Mouse (Mus musculus) lung, postnatal 25 days (tissue): ENCODE measurements at regions not wholly inside any gene's neighbourhood (a gene's known extent, or its start where the extent isn't known, plus 50 kb on each side); places are given as distances from the start of the nearest gene placed in this dataset.

Experiments used
- DNase-seq: peaks from one replicate; pipeline ENCODE4 v3.0.0; 2022; ENCODE audit warnings: low spot score

- no peak for DNase-seq
These were observed 205.2 kb upstream of the Rreb1 start for GRCm38 (mm10) chr13:37572983-37573382.

GRCm38 (mm10) chr13:37579231-37579630 is 199.0 kb upstream of the Rreb1 start:
- no peak for DNase-seq

- DNase-seq, result no peak
These were observed 198.4 kb upstream of the Rreb1 start for GRCm38 (mm10) chr13:37579775-37580174.

GRCm38 (mm10) chr13:37580806-37581205 is 197.4 kb upstream of the Rreb1 start:
- DNase-seq, result no peak

GRCm38 (mm10) chr13:37581374-37581773 is 196.8 kb upstream of the Rreb1 start:
- DNase-seq, result no peak

- DNase-seq, result no peak
These were observed 192.7 kb upstream of the Rreb1 start for GRCm38 (mm10) chr13:37585476-37585875.

- no peak for DNase-seq
These were observed 191.7 kb upstream of the Rreb1 start for GRCm38 (mm10) chr13:37586511-37586910.

GRCm38 (mm10) chr13:37587911-37588310 is 190.3 kb upstream of the Rreb1 start:
- DNase-seq, result no peak

GRCm38 (mm10) chr13:37588528-37589176 is 189.5 kb upstream of the Rreb1 start:
- DNase-seq, result no peak

- no peak for DNase-seq
These were observed 186.1 kb upstream of the Rreb1 start for GRCm38 (mm10) chr13:37592149-37592548.

GRCm38 (mm10) chr13:37595196-37595595 is 183.0 kb upstream of the Rreb1 start:
- no peak for DNase-seq

- no peak for DNase-seq
These were observed 180.6 kb upstream of the Rreb1 start for GRCm38 (mm10) chr13:37597575-37597974.

- DNase-seq, result no peak
These were observed 179.9 kb upstream of the Rreb1 start for GRCm38 (mm10) chr13:37598165-37598775.

GRCm38 (mm10) chr13:37599679-37600078 is 178.5 kb upstream of the Rreb1 start:
- DNase-seq, result no peak

- DNase-seq, result peak; percentile 31
These were observed 178.0 kb upstream of the Rreb1 start for GRCm38 (mm10) chr13:37600172-37600571.

GRCm38 (mm10) chr13:37601068-37601467 is 177.1 kb upstream of the Rreb1 start:
- no peak for DNase-seq

- DNase-seq, result no peak
These were observed 175.9 kb upstream of the Rreb1 start for GRCm38 (mm10) chr13:37602256-37602655.

GRCm38 (mm10) chr13:37603226-37603994 is 174.8 kb upstream of the Rreb1 start:
- DNase-seq, result no peak

- DNase-seq, result no peak
These were observed 171.9 kb upstream of the Rreb1 start for GRCm38 (mm10) chr13:37606250-37606649.

GRCm38 (mm10) chr13:37609085-37609484 is 169.1 kb upstream of the Rreb1 start:
- DNase-seq, result no peak

- DNase-seq, result no peak
These were observed 166.8 kb upstream of the Rreb1 start for GRCm38 (mm10) chr13:37611387-37611786.

- no peak for DNase-seq
These were observed 161.2 kb upstream of the Rreb1 start for GRCm38 (mm10) chr13:37617015-37617414.
